16 mouse cellular contexts compared by ENCODE assay signal in the genomic region with DNA sequence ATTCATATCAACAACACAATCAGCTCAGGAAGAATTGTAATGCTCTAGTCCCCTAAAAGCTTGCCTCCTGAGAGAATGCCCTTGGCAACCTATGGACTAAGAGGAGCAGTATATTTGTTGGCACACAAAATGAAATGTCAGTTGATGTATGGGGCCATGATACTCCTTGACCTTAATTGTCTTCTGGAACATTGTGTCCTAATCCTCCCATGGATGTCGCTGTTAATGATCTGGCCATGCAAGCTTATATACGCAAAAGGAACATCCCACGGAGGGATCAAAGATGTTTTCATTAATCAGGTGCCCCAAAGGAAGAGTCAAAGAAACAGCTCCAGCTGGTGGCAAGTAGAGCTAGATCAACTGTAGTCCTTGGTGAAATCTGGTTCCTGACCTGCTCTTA.
"Had no signal": no experiment of that assay in that cellular context is flagged by ENCODE, and none has a peak within 500 bp of the region (broad histone marks: within the 10 kb centered on the region; RNA-seq: fewer than 3 reads in every experiment).

No protein-coding gene starts in this region.

- DNase-seq: heart, postnatal 10 days; heart, postnatal 14 days; heart, postnatal 36 days; heart, postnatal 4 days; kidney, adult 11 months; kidney, adult 18-20 months; kidney, adult 2 months; kidney, adult 8-10 months; kidney, adult 9 months; kidney, postnatal 10 days; kidney, postnatal 14 days; kidney, postnatal 25 days; kidney, postnatal 36 days; kidney, postnatal 4 days; layer of hippocampus, adult 9-11 months; layer of hippocampus, postnatal 36 days had no signal
